8 mouse cellular contexts compared by ENCODE assay signal in the genomic region with DNA sequence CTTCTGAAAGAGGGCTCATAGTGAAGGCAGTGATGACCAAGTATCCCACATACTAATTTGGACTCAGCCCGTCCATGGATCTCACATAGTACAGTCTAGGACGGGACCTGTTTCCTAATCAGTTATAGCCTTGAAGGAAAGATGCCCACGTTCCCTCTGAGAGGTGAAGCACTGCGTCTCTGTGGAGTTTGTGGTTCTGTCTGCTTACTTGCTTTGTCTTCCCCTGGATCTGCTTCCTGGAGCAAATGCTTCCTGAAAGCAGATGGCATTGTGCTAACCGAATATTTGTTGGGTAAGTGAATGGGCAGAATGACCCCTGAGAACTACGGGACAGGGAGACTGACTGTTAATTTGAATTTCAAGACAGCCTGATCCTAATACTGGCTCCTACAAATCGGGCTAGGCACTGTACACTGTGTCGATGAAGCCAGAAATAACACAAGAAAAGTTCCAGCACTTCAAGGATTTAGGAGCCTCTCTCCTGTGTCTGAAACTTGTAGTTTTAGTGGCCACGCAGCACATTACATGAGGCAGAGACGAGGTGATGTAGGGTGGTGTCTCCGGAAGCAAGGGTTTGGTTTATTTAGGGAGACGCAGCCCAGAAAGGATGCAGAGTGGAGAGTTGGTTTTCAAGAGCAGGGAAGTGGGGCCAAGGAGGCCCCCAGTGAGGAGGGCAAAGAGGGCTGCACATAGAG. TPM values are rescaled to one million over a fixed set of nuclear protein-coding genes. Genes with fewer than 3 reads are reported as not detected.
DNase-seq lines count a peak whose midpoint lies in the region; ATAC-seq and TF ChIP-seq lines count a peak whose summit lies in the region.

No protein-coding gene starts in this region.

- peak overlapping the region; percentile 74 for H3K4me3 ChIP-seq in heart, adult 2 months
- H3K4me3 ChIP-seq in embryonic fibroblast, embryonic 13.5 days (ENCODE audit: insufficient read depth, low read length): peak overlapping the region; percentile 64
- H3K4me3 ChIP-seq in neural tube, embryonic 12.5 days: peak overlapping the region; percentile 67

- intact Hi-C loops in heart, adult 2 months (cut with DNase I): loop anchor here (5.0 to 10.0 kb wide), 3 partner anchors 82 to 335 kb away; partner anchors contain the start of genes 3110001I22Rik, Bfar, Mpv17l and Pdxdc1
- intact Hi-C loops in heart, postnatal 10 days (cut with DNase I): loop anchor here (5.0 kb wide), 3 partner anchors 38 to 342 kb away; partner anchors contain the start of genes Marf1, Mpv17l, Nde1 and Pdxdc1

- 7% methylated on average over 12 of the region's 12 CpGs for WGBS in heart, adult 2 months
- WGBS in neural tube, embryonic 12.5 days: 43% methylated on average over 12 of the region's 12 CpGs

- peak; percentile 4 for ATAC-seq in CD4-positive, CD25-positive, alpha-beta regulatory T cell, adult 4 months
- ATAC-seq in neural tube, embryonic 12.5 days (ENCODE audit: low FRiP score, low read depth): no peak

- H3K4me1 ChIP-seq in heart, adult 2 months (ENCODE audit: control insufficient read depth, insufficient read depth, low read length): peaks cover 4% of the 10 kb centered on the region; the same call in 1 of the 2 replicates
- H3K4me1 ChIP-seq in embryonic fibroblast, embryonic 13.5 days (ENCODE audit: control insufficient read depth, insufficient read depth, low read length): peaks cover 5% of the 10 kb centered on the region; the same call in 1 of the 2 replicates
- H3K4me1 ChIP-seq in neural tube, embryonic 12.5 days: peaks cover 18% of the 10 kb centered on the region

- TF ChIP-seq EP300 in heart, adult 2 months (IDR thresholded peaks at IDR 0.05; ENCODE audit: insufficient read depth, low read depth, low read length): no peak

- TF ChIP-seq POLR2A in heart, adult 2 months (IDR thresholded peaks at IDR 0.05; ENCODE audit: insufficient read depth, low read depth, low read length): no peak
- no peak for TF ChIP-seq POLR2A in embryonic fibroblast, embryonic 13.5 days (IDR thresholded peaks at IDR 0.05; ENCODE audit: low read depth, low read length)

- no peak for TF ChIP-seq CTCF in heart, adult 2 months (IDR thresholded peaks at IDR 0.05)
- no peak for TF ChIP-seq CTCF in embryonic fibroblast, embryonic 13.5 days (IDR thresholded peaks at IDR 0.05; ENCODE audit: borderline replicate concordance, insufficient read depth, low read length)

- H3K79me2 ChIP-seq in heart, adult 2 months (replicated peaks; ENCODE audit: control insufficient read depth, insufficient read depth, low read length): peaks cover 7% of the 10 kb centered on the region

- H3K27ac ChIP-seq in heart, adult 2 months: peak overlapping the region; percentile 98
- peak overlapping the region; percentile 51 for H3K27ac ChIP-seq in embryonic fibroblast, embryonic 13.5 days (ENCODE audit: insufficient read depth, low read length)
- no peak overlapping the region for H3K27ac ChIP-seq in neural tube, embryonic 12.5 days

- H3K27me3 ChIP-seq in heart, adult 2 months (ENCODE audit: control insufficient read depth, insufficient read depth, low read length): no peaks in the 10 kb centered on the region
- no peaks in the 10 kb centered on the region for H3K27me3 ChIP-seq in neural tube, embryonic 12.5 days (replicated peaks)

- DNase-seq in heart, adult 2 months: peak in 1 of 2 experiments; percentile 6
- DNase-seq in heart, postnatal 10 days: no peak
- peak; percentile 17 for DNase-seq in kidney, postnatal 10 days
- DNase-seq in urinary bladder, adult 18-20 months (ENCODE audit: low spot score in 2 of 2): no peak
- DNase-seq in gastrocnemius, postnatal 10 days: no peak

- H3K9me3 ChIP-seq in neural tube, embryonic 12.5 days: no peaks in the 10 kb centered on the region

- H3K4me2 ChIP-seq in neural tube, embryonic 12.5 days (replicated peaks): peak overlapping the region; percentile 84

- H3K9ac ChIP-seq in heart, adult 2 months (ENCODE audit: low read depth, low read length): peak overlapping the region; percentile 78
- H3K9ac ChIP-seq in neural tube, embryonic 12.5 days: peak overlapping the region; percentile 83

- no peaks in the 10 kb centered on the region for H3K36me3 ChIP-seq in heart, adult 2 months (ENCODE audit: control insufficient read depth, insufficient read depth, low read length)
- H3K36me3 ChIP-seq in neural tube, embryonic 12.5 days: peaks cover 18% of the 10 kb centered on the region

RNA-seq across cellular contexts. Expression of gene Ntan1, which starts 1.3 kb away (rescaled TPM):
- 10 to 100 TPM; 42.9 to 47.1 TPM for total RNA-seq in heart, adult 2 months (2021)
- 40.2 and 46.2 TPM in 2 replicates for polyA plus RNA-seq in heart, adult 2 months (2012; rRNA removed)
- total RNA-seq in heart, postnatal 10 days (2021): 10 to 100 TPM; 66.2 to 66.5 TPM
- polyA plus RNA-seq in CD4-positive, CD25-positive, alpha-beta regulatory T cell, adult 4 months (2017; shearing (Covaris generic)): 100 to 1,000 TPM; 129 to 146 TPM
- 73.3 and 82.0 TPM in 2 replicates for polyA plus RNA-seq in embryonic fibroblast, embryonic 13.5 days (2011; ENCODE audit: insufficient read length, low read depth, missing spikeins)
- 176 and 190 TPM in 2 replicates for polyA plus RNA-seq in neural tube, embryonic 12.5 days (2016; fragmentation: Nextera tagmentation; extraction: Ambion mirVana)
- 10 to 100 TPM; 44.9 to 49.9 TPM for total RNA-seq in gastrocnemius, postnatal 10 days (2021)

RNA-seq across cellular contexts. Expression of gene Rrn3, which starts 39.4 kb away (rescaled TPM):
- total RNA-seq in heart, adult 2 months (2021): 10 to 100 TPM; 37.9 to 38.3 TPM
- polyA plus RNA-seq in heart, adult 2 months (2012; rRNA removed): 17.2 and 25.4 TPM in 2 replicates
- 10 to 100 TPM; 42.5 to 47.6 TPM for total RNA-seq in heart, postnatal 10 days (2021)
- 10 to 100 TPM; 54.1 to 65.3 TPM for polyA plus RNA-seq in CD4-positive, CD25-positive, alpha-beta regulatory T cell, adult 4 months (2017; shearing (Covaris generic))
- 52.4 and 52.5 TPM in 2 replicates for polyA plus RNA-seq in embryonic fibroblast, embryonic 13.5 days (2011; ENCODE audit: insufficient read length, low read depth, missing spikeins)
- polyA plus RNA-seq in neural tube, embryonic 12.5 days (2016; fragmentation: Nextera tagmentation; extraction: Ambion mirVana): 139 and 140 TPM in 2 replicates
- 10 to 100 TPM; 26.7 to 28.0 TPM for total RNA-seq in gastrocnemius, postnatal 10 days (2021)
